Mouse (Mus musculus) olfactory bulb, adult 2 months (tissue): Measurements from ENCODE around the gene Mthfr.

Source experiments
- CTCF ChIP-seq: fragments of 200-500 bp; IDR thresholded peaks from 2 replicates; pipeline ENCODE4 v1.5.1; 2012; ENCODE audit warnings: low read depth, mild to moderate bottlenecking, low read length, moderate library complexity; ENCODE audit not compliant: insufficient read depth
- POLR2A ChIP-seq: fragments of 200-500 bp; IDR thresholded peaks from 2 replicates; pipeline ENCODE4 v1.6.1; 2012; ENCODE audit warnings: mild to moderate bottlenecking, low read depth, low read length, moderate library complexity; ENCODE audit not compliant: insufficient read depth

DNA sequence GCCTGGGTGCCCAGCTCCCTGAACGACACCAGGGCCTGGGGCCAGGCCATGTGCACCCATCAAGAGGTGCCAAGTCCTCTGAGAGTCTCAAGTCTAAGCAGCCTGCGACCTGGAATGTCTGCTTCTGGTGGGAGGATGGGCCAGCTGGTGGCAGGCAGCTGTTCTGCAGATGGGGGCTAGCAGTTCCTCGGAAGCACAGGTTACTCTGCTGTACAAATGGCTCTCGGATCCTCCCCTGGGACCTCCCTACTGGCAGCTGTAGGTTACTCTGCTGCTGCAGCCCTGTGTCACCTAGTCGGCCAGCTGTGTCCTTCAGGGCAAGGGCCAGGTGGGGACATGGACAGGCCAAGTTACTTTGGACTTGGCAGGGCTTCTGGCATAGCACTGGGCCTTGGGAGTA is 32.6 kb downstream of the Mthfr start:
- TF ChIP-seq CTCF = no peak
- TF ChIP-seq POLR2A = no peak
